ENCODE assay signal across 11 mouse cellular contexts in the genomic region with DNA sequence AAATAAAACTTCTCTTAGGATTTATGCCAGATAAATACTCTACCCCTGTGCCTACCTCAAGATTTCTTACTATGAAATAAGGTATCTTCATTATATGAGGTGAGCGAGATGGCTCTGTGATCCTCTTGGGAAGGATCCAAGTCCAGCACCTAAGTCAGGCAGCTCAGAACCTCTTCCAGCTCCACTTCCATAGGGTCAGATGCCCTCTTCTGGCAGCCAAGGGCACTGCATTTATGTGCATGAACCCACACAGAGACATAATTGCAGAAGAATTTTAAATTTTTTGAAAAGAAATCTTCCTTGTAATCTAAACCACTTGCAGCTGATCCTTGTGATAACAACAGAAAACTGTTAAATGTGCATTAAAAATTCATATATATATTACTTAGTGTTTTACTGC.
DNase-seq lines count a peak whose midpoint lies in the region; ATAC-seq and TF ChIP-seq lines count a peak whose summit lies in the region.
"Had no signal": no experiment of that assay in that cellular context is flagged by ENCODE, and none has a peak within 500 bp of the region (broad histone marks: within the 10 kb centered on the region; RNA-seq: fewer than 3 reads in every experiment).

No protein-coding gene starts in this region.

- ATAC-seq in kidney, postnatal 0 days (replicated peaks; ENCODE audit: low FRiP score, low read depth), result no peak
- ATAC-seq: forebrain, embryonic 14.5 days had no signal

- DNase-seq in kidney, postnatal 0 days (ENCODE audit: low spot score), result no peak
- DNase-seq in kidney, postnatal 10 days, result no peak
- DNase-seq in 3T3-L1 (ENCODE audit: low read depth, low spot score), result peak; percentile 46
- no peak for DNase-seq in ovary, adult 18-20 months (ENCODE audit: low spot score)
- no peak for DNase-seq in frontal cortex, postnatal 36 days (ENCODE audit: low spot score in 2 of 2)
- DNase-seq: midbrain, embryonic 14.5 days had no signal

- H3K27me3 ChIP-seq in kidney, postnatal 0 days (ENCODE audit: insufficient read depth, low read length), result no peaks in the 10 kb centered on the region
- no peaks in the 10 kb centered on the region for H3K27me3 ChIP-seq in E14TG2a.4 (ENCODE audit: insufficient read depth, low read length)
- H3K27me3 ChIP-seq: heart, embryonic 13.5 days; liver, embryonic 15.5 days had no signal

- H3K9me3 ChIP-seq in kidney, postnatal 0 days (replicated peaks; ENCODE audit: low read length), result no peaks in the 10 kb centered on the region
- no peaks in the 10 kb centered on the region for H3K9me3 ChIP-seq in E14TG2a.4 (ENCODE audit: low read length)
- H3K9me3 ChIP-seq: heart, embryonic 13.5 days; liver, embryonic 15.5 days had no signal

- TF ChIP-seq CTCF in kidney, postnatal 0 days (IDR thresholded peaks at IDR 0.05; ENCODE audit: low read depth), result peak; percentile 53
- peak; percentile 77 for TF ChIP-seq CTCF in E14TG2a.4 (conservative IDR thresholded peaks at IDR 0.05; ENCODE audit: low read length)
- peak; percentile 38; the same call in 1 of the 2 replicates for TF ChIP-seq CTCF in embryonic fibroblast, embryonic 13.5 days (IDR thresholded peaks at IDR 0.05; ENCODE audit: borderline replicate concordance, insufficient read depth, low read length)

- no peak overlapping the region for H3K4me2 ChIP-seq in kidney, postnatal 0 days (ENCODE audit: low read length)
- H3K4me2 ChIP-seq: heart, embryonic 13.5 days; liver, embryonic 15.5 days had no signal

- TF ChIP-seq POLR2A in embryonic fibroblast, embryonic 13.5 days (IDR thresholded peaks at IDR 0.05; ENCODE audit: low read depth, low read length), result no peak

- no peak overlapping the region for H3K9ac ChIP-seq in kidney, postnatal 0 days (ENCODE audit: low read depth, low read length)
- H3K9ac ChIP-seq: heart, embryonic 13.5 days; liver, embryonic 15.5 days had no signal

- H3K36me3 ChIP-seq in kidney, postnatal 0 days (ENCODE audit: insufficient read depth, low read length), result no peaks in the 10 kb centered on the region
- H3K36me3 ChIP-seq in E14TG2a.4 (ENCODE audit: insufficient read depth, low read length), result no peaks in the 10 kb centered on the region
- H3K36me3 ChIP-seq: heart, embryonic 13.5 days; liver, embryonic 15.5 days had no signal

- H3K4me3 ChIP-seq in kidney, postnatal 0 days (replicated peaks; ENCODE audit: low read depth, low read length), result no peak overlapping the region
- H3K4me3 ChIP-seq in E14TG2a.4 (replicated peaks; ENCODE audit: low read length), result no peak overlapping the region
- no peak overlapping the region for H3K4me3 ChIP-seq in embryonic fibroblast, embryonic 13.5 days (ENCODE audit: insufficient read depth, low read length)
- H3K4me3 ChIP-seq: heart, embryonic 13.5 days; liver, embryonic 15.5 days had no signal

- H3K4me1 ChIP-seq in kidney, postnatal 0 days (replicated peaks; ENCODE audit: insufficient read depth, low read length), result no peaks in the 10 kb centered on the region
- H3K4me1 ChIP-seq in E14TG2a.4 (replicated peaks; ENCODE audit: low read depth, low read length), result peaks cover 69% of the 10 kb centered on the region
- peaks cover 4% of the 10 kb centered on the region; the same call in 1 of the 2 replicates for H3K4me1 ChIP-seq in embryonic fibroblast, embryonic 13.5 days (ENCODE audit: control insufficient read depth, insufficient read depth, low read length)
- H3K4me1 ChIP-seq: liver, embryonic 15.5 days had no signal

- H3K27ac ChIP-seq in kidney, postnatal 0 days, result no peak overlapping the region
- H3K27ac ChIP-seq in embryonic fibroblast, embryonic 13.5 days (ENCODE audit: insufficient read depth, low read length), result no peak overlapping the region
- H3K27ac ChIP-seq: heart, embryonic 13.5 days; liver, embryonic 15.5 days had no signal

- WGBS in kidney, postnatal 0 days, result 97% methylated on average over 1 of the region's 1 CpGs
